Mouse (Mus musculus) spleen, adult 2 months (tissue): ENCODE results near the gene Nek5.

Experiments
- CTCF ChIP-seq: fragments of 200-500 bp; IDR thresholded peaks from 2 replicates; pipeline ENCODE4 v1.5.1; 2011; ENCODE audit warnings: mild to moderate bottlenecking, inconsistent platforms; ENCODE audit not compliant: insufficient read depth, insufficient read length, insufficient replicate concordance; ENCODE audit errors: extremely low read depth
- POLR2A ChIP-seq: fragments of 200-500 bp; IDR thresholded peaks from 2 replicates; pipeline ENCODE4 v1.6.1; 2011; ENCODE audit warnings: low read depth, low read length, inconsistent platforms

DNA sequence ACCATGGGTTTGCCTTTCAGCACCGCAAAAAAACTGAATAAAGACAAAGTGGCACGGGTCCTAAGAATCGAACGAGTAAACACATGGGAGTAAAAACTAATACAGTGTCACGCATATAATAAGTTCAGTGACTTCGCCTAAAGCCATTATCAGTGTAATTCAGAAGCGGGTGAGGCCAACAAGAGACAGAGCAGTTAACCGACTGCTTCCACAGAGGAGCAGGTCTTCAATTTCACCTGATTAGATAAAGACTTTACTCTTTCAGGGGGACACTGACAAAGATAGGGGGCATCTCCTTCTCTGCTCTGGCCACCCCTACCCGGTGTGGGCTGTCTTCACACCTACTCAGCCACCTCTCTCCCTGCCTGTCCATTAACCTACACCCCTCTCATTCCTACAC is 66.5 kb downstream of the Nek5 start:
- TF ChIP-seq CTCF (no peak), POLR2A (no peak)
